Mouse (Mus musculus): ENCODE data around the gene Abhd11. TPM values are rescaled to one million over a fixed set of nuclear protein-coding genes. Genes with fewer than 3 reads are reported as not detected.

The Abhd11 gene
- polyA plus RNA-seq, 1 experiment from 2014 or later, result 45.9 TPM

DNA sequence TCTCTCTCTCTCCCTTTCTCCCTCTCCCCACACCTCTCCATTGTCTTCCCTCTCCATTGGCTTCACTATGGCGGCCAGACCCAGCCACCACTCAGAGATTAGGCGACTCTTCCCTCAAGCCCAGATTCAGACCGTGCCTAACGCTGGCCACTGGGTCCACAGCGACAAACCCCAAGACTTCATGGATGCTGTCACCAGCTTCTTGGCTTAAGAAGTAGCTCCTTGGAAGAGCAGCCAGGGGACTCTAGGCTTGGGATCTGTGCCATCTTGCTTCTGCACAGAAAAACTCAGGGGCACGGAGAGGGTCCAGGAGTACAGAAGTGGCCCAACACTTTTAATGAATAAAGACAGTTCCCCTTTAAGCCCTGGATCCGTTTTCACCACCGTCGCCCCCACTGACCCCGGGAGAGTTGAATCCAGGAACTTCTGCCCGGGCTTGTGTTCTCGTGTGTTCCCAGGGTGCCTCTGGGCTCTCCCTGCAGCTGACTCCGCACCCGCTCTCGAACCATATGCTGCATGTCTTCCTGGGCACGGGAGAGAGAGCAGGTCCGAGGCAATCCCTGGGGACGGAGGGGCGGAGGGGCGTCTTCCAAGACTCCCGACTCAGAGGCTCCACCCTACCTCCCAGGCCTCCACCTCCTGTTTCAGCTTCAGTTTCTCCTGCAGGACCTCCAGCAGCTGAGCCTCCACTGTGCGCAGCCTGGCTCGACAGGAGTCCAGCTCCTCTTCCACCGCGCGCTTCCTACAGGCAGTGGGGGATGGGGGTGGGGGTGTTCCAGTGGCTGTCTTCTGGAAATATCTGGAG lies 3.1 kb downstream of the Abhd11 start:
- no peaks in the 10 kb centered on the region for H3K27me3 ChIP-seq (ENCODE audit: control insufficient read depth, insufficient read depth, low read length)
- DNase-seq (ENCODE audit: low spot score), result peak; percentile 40
- H3K9me3 ChIP-seq (ENCODE audit: control insufficient read depth, low read length), result no peaks in the 10 kb centered on the region
- no peak overlapping the region for H3K27ac ChIP-seq (ENCODE audit: low read depth, low read length)
- H3K36me3 ChIP-seq (ENCODE audit: control insufficient read depth, insufficient read depth, low read length), result no peaks in the 10 kb centered on the region
- H3K9ac ChIP-seq (ENCODE audit: low read length), result peak overlapping the region; percentile 29; the same call in 1 of the 2 replicates
- 20% methylated on average over 26 of the region's 26 CpGs for WGBS
- no peak for ATAC-seq (ENCODE audit: insufficient read depth, low FRiP score, low TSS enrichment)
- H3K4me1 ChIP-seq (ENCODE audit: control insufficient read depth, insufficient read depth, low read length), result peaks cover 15% of the 10 kb centered on the region
- peak overlapping the region; percentile 13 for H3K4me3 ChIP-seq (ENCODE audit: low read depth, low read length)
- peak overlapping the region; percentile 35 for H3K4me2 ChIP-seq (ENCODE audit: low read depth)

DNA sequence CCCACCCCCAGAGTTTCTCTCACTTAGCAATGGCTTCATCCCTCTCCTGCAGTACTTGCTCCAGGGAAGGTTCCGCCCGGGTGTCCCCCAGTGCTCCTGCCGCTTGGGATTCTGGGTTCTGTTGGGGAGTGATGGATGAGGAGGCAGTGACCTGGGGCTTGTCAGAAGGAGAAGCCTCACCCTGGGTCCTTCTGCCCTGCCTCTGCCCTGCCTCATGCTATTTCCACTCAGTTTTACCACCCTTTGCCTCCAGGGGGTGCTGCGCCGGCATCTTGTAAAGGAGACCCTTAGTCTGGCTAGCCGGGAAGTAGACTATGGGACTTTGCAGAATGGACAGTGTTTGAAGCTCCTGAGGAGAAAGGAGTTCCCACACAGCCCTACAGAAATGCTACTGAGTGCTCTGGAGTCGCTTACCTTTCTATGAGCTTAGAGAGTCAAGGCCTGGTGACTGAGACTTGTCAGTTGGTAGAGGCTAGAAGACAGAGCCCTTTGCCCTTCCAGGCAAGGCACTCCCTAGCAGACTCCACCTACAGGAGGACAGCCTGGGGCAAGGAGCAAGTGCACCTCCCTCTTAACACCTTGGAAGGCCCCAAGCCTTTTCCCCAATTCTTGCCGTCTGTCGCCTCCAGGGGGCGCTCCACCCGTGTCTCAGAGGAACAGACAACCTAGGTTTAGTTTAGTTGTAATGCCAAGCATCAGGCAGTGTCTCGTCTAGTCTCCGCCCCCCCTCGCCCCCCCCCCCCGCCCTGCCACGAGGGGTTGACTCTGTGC lies 3.9 kb downstream of the Abhd11 start:
- Histone ChIP-seq H3K9ac (ENCODE audit: low read length) (peak overlapping the region; percentile 29; the same call in 1 of the 2 replicates), H3K4me1 (ENCODE audit: control insufficient read depth, insufficient read depth, low read length) (peaks cover 15% of the 10 kb centered on the region), H3K36me3 (ENCODE audit: control insufficient read depth, insufficient read depth, low read length) (no peaks in the 10 kb centered on the region), H3K4me3 (ENCODE audit: low read depth, low read length) (peak overlapping the region; percentile 13; the same call in 1 of the 2 replicates), H3K27ac (ENCODE audit: low read depth, low read length) (no peak overlapping the region), H3K4me2 (ENCODE audit: low read depth) (peak overlapping the region; percentile 35), H3K27me3 (ENCODE audit: control insufficient read depth, insufficient read depth, low read length) (no peaks in the 10 kb centered on the region), H3K9me3 (ENCODE audit: control insufficient read depth, low read length) (no peaks in the 10 kb centered on the region)
- ATAC-seq (ENCODE audit: insufficient read depth, low FRiP score, low TSS enrichment) (no peak), DNase-seq (ENCODE audit: low spot score) (peak; percentile 86)
- 5% methylated on average over 14 of the region's 16 CpGs for WGBS

DNA sequence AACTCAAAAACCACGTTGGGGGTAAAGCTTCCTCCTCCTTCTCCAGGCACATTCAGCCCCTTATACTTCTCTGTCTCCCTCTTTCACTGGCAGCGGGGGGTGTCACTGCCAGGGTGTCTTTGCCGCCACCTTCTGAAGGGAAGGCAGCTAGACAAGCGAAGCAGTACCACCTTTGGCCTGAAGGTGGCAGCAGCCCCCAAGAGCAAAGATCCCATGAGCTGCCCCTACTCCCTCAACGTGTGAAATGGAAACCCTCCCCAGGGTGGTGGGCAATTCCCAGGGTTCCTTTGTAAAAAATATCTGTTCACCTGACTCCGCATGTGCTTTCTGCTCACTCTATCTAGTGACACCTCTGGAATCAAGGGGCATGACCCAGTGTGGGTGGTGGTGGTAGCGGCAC lies 6.5 kb downstream of the Abhd11 start:
- no peak overlapping the region for H3K4me3 ChIP-seq (ENCODE audit: low read depth, low read length)
- H3K9ac ChIP-seq (ENCODE audit: low read length), result no peak overlapping the region
- H3K9me3 ChIP-seq (ENCODE audit: control insufficient read depth, low read length), result no peaks in the 10 kb centered on the region
- no peaks in the 10 kb centered on the region for H3K36me3 ChIP-seq (ENCODE audit: control insufficient read depth, insufficient read depth, low read length)
- ATAC-seq (ENCODE audit: insufficient read depth, low FRiP score, low TSS enrichment) (peak; percentile 43; the same call in 1 of the 2 replicates), DNase-seq (ENCODE audit: low spot score) (peak; percentile 82)
- H3K27me3 ChIP-seq (ENCODE audit: control insufficient read depth, insufficient read depth, low read length), result no peaks in the 10 kb centered on the region
- H3K27ac ChIP-seq (ENCODE audit: low read depth, low read length), result no peak overlapping the region
- H3K4me2 ChIP-seq (ENCODE audit: low read depth), result no peak overlapping the region
- H3K4me1 ChIP-seq (ENCODE audit: control insufficient read depth, insufficient read depth, low read length), result peaks cover 11% of the 10 kb centered on the region
- WGBS, result 13% methylated on average over 7 of the region's 7 CpGs

DNA sequence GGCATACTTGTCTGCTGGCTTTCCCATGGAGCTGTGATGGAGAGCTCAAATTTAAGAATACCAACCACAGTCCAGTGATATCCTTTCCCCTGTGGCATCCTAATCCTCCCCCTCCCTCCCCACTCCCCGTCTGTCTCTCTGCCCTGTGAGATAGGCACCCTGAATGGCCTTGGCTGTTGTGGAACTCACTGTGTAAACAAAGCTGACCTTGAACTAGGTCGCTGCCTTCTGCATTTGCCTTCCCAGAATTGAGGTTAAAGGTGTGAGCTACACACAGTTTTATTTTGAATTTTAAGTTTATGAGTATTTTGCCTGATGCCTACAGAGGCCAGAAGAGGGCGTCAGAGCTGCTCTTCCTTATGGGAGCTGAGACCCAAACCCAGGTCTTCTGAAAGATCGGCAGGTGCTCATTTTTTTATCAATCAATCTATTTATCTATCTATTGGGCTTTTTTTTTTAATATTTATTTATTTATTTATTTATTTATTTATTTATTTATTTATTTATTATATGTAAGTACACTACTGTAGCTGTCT lies 7.3 kb downstream of the Abhd11 start:
- Histone ChIP-seq H3K9me3 (ENCODE audit: control insufficient read depth, low read length) (no peaks in the 10 kb centered on the region), H3K4me1 (ENCODE audit: control insufficient read depth, insufficient read depth, low read length) (peaks cover 7% of the 10 kb centered on the region), H3K27me3 (ENCODE audit: control insufficient read depth, insufficient read depth, low read length) (no peaks in the 10 kb centered on the region), H3K27ac (ENCODE audit: low read depth, low read length) (no peak overlapping the region), H3K4me2 (ENCODE audit: low read depth) (no peak overlapping the region), H3K36me3 (ENCODE audit: control insufficient read depth, insufficient read depth, low read length) (no peaks in the 10 kb centered on the region), H3K9ac (ENCODE audit: low read length) (no peak overlapping the region), H3K4me3 (ENCODE audit: low read depth, low read length) (no peak overlapping the region)
- 56% methylated on average over 4 of the region's 4 CpGs for WGBS
- DNase-seq (ENCODE audit: low spot score) (no peak), ATAC-seq (ENCODE audit: insufficient read depth, low FRiP score, low TSS enrichment) (no peak)

DNA sequence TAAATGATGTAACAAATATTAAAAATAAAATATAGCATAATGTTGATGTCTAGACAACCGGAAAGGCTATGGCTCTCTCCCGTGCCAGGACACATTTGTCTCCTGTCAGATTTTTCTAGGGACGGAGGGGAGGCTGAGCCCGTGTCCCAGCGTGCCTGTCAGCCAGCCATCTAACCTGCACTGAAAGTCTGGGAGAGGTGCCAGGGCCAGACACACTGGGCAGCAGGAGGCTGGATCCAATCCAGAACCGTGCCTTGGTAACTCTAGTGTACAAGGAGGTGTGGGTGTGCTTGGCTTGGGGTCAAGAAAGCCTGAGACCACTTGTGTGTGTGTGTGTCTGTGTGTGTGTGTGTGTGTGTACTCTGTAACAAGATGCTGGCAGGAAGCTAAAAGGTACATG lies 12.9 kb downstream of the Abhd11 start:
- H3K36me3 ChIP-seq (ENCODE audit: control insufficient read depth, insufficient read depth, low read length), result no peaks in the 10 kb centered on the region
- H3K4me3 ChIP-seq (ENCODE audit: low read depth, low read length), result no peak overlapping the region
- DNase-seq (ENCODE audit: low spot score) (no peak), ATAC-seq (ENCODE audit: insufficient read depth, low FRiP score, low TSS enrichment) (no peak)
- H3K4me2 ChIP-seq (ENCODE audit: low read depth), result no peak overlapping the region
- H3K27me3 ChIP-seq (ENCODE audit: control insufficient read depth, insufficient read depth, low read length), result no peaks in the 10 kb centered on the region
- WGBS, result 83% methylated on average over 6 of the region's 6 CpGs
- H3K9me3 ChIP-seq (ENCODE audit: control insufficient read depth, low read length), result no peaks in the 10 kb centered on the region
- H3K27ac ChIP-seq (ENCODE audit: low read depth, low read length), result no peak overlapping the region
- H3K9ac ChIP-seq (ENCODE audit: low read length), result no peak overlapping the region
- H3K4me1 ChIP-seq (ENCODE audit: control insufficient read depth, insufficient read depth, low read length), result 0 out of 2 replicates have a peak, but pooled peaks cover 5% of the 10 kb centered on the region

DNA sequence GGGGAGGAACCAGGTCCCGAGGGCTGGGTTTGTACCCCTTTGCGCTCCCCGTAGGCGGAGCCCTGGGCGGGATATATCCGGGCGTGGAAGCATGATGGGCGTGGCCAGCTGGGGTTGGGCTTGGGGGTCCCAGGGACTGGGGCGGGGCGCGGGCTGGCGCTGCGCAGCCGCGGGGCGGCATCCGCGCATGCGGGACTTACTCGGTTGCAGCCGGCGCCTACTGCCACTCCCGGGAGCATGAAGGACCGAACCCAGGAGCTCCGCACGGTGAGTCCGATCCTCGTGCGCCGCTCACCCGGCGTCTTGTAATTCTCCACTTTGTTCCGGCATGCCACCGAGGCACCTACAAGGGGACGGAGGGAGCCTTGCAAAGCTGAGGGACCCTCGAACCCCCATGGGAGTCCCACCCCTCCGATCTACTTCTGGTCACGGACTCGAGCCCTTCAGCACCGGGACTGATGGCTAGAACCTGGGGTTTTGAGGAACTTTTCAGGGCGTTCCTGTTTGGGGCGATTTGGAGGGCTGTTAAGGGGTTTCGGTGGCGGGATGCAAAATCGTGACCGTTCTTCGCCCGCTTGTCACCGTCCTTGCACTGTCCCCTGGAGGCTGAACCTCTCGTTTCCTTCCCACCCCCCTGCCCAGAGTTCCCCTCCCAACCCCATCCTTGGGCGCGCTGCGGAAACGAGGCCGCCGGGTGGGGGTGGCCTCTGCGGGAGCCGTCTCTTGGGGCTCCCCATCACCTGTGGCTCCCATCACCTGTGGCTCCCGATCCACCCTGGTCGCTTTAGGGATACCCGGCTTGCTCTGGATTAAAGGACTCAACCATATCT lies 14.6 kb downstream of the Abhd11 start, which contains the start of gene Stx1a:
Gene Stx1a (plus strand): TSS at position 139 of the 830 bp plus-strand sequence.
- no peaks in the 10 kb centered on the region for H3K36me3 ChIP-seq (ENCODE audit: control insufficient read depth, insufficient read depth, low read length)
- no peak within 1 kb of the TSS for H3K27ac ChIP-seq (ENCODE audit: low read depth, low read length)
- peak; percentile 93 for DNase-seq (ENCODE audit: low spot score)
- H3K4me3 ChIP-seq (ENCODE audit: low read depth, low read length), result peak within 1 kb of the TSS; percentile 51
- H3K9ac ChIP-seq (ENCODE audit: low read length), result peak within 1 kb of the TSS; percentile 59
- H3K4me1 ChIP-seq (ENCODE audit: control insufficient read depth, insufficient read depth, low read length), result 0 out of 2 replicates have a peak, but pooled peaks cover 5% of the 10 kb centered on the region
- no peaks in the 10 kb centered on the region for H3K9me3 ChIP-seq (ENCODE audit: control insufficient read depth, low read length)
- no peaks in the 10 kb centered on the region for H3K27me3 ChIP-seq (ENCODE audit: control insufficient read depth, insufficient read depth, low read length)
- WGBS, result under 1% methylated on average over 61 of the region's 61 CpGs
- ATAC-seq (ENCODE audit: insufficient read depth, low FRiP score, low TSS enrichment), result peak; percentile 92
- peak within 1 kb of the TSS; percentile 56 for H3K4me2 ChIP-seq (ENCODE audit: low read depth)

DNA sequence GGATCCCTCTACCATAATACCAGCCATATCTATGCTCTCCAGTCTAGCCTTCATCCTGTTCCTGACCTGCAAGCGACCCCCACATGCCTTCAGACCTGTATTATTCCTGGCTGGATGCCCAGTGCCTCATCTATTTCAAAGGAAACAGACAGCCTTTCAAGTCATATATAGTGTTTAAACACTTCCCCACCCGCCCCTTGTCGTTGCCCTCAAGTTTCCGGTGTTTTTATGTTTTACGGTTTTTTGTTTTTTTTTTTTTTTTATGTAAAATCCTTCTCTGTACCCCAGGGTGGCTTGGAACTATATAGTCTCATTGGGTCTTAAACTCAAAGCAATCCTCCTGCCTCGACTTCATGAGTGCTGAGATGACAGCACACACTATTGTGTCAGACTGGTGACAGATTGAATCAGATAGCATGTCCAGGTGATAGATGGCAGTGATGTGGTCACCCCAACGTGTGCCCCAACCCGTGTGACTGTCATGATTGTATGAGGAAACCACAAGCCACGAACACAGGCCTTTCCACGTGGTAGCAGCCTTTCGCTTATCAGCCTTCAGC lies 15.8 kb downstream of the Abhd11 start:
- Histone ChIP-seq H3K4me2 (ENCODE audit: low read depth) (peak overlapping the region; percentile 56), H3K4me1 (ENCODE audit: control insufficient read depth, insufficient read depth, low read length) (0 out of 2 replicates have a peak, but pooled peaks cover 5% of the 10 kb centered on the region)

DNA sequence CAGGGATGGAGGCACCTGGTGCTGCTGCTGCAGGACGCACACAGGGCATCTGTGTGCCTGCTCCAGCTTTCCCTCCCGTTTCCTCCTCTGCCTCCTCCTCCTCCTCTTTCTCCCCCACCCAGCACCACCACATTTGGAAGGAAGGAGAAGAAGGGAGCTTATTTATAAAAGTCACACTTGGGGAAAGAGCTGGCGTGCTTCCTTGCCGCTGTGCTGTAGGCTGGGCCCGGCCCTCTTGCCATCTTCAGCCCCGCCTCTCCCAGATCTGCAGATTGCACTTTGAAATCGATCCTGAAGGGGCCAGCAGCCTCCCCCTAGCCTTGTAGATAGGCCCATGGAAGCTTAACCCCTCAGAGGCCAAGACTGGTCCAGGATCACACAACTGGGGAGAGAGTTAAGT lies 16.9 kb downstream of the Abhd11 start:
- no peak overlapping the region; the same call in 1 of the 2 replicates for H3K9ac ChIP-seq (ENCODE audit: low read length)
- WGBS, result 16% methylated on average over 7 of the region's 7 CpGs

More for the DNA sequence above, 15.8 kb downstream of the Abhd11 start:
- no peaks in the 10 kb centered on the region for H3K36me3 ChIP-seq (ENCODE audit: control insufficient read depth, insufficient read depth, low read length)
- no peak overlapping the region for H3K27ac ChIP-seq (ENCODE audit: low read depth, low read length)
- H3K27me3 ChIP-seq (ENCODE audit: control insufficient read depth, insufficient read depth, low read length), result no peaks in the 10 kb centered on the region
- peak overlapping the region; percentile 51; the same call in 1 of the 2 replicates for H3K4me3 ChIP-seq (ENCODE audit: low read depth, low read length)
- no peak overlapping the region for H3K9ac ChIP-seq (ENCODE audit: low read length)
- no peak for ATAC-seq (ENCODE audit: insufficient read depth, low FRiP score, low TSS enrichment)
- WGBS, result 64% methylated on average over 11 of the region's 11 CpGs
- H3K9me3 ChIP-seq (ENCODE audit: control insufficient read depth, low read length), result no peaks in the 10 kb centered on the region
- no peak for DNase-seq (ENCODE audit: low spot score)

More for the DNA sequence above, 16.9 kb downstream of the Abhd11 start:
- Histone ChIP-seq H3K27ac (ENCODE audit: low read depth, low read length) (no peak overlapping the region), H3K4me3 (ENCODE audit: low read depth, low read length) (no peak overlapping the region), H3K4me1 (ENCODE audit: control insufficient read depth, insufficient read depth, low read length) (0 out of 2 replicates have a peak, but pooled peaks cover 5% of the 10 kb centered on the region), H3K4me2 (ENCODE audit: low read depth) (peak overlapping the region; percentile 9), H3K9me3 (ENCODE audit: control insufficient read depth, low read length) (no peaks in the 10 kb centered on the region), H3K27me3 (ENCODE audit: control insufficient read depth, insufficient read depth, low read length) (no peaks in the 10 kb centered on the region), H3K36me3 (ENCODE audit: control insufficient read depth, insufficient read depth, low read length) (no peaks in the 10 kb centered on the region)
- ATAC-seq (ENCODE audit: insufficient read depth, low FRiP score, low TSS enrichment), result no peak
- no peak for DNase-seq (ENCODE audit: low spot score)

All from neural tube, embryonic 11.5 days (tissue).